Mouse (Mus musculus): ENCODE data around the gene Zfp212. TPM values are rescaled to one million over a fixed set of nuclear protein-coding genes. Genes with fewer than 3 reads are reported as not detected.

The Zfp212 gene
- 12.1 and 14.0 TPM in 2 replicates for polyA plus RNA-seq (2014; fragmentation: Nextera tagmentation; extraction: Ambion mirVana)

- H3K36me3 ChIP-seq (ENCODE audit: control insufficient read depth, insufficient read depth, low read length): no peaks in the 10 kb centered on the region
- peak within 1 kb of the TSS; percentile 95 for H3K27ac ChIP-seq (ENCODE audit: low read depth, low read length)
- under 1% methylated on average over 65 of the region's 67 CpGs for WGBS
- H3K9ac ChIP-seq (ENCODE audit: low read length): peak within 1 kb of the TSS; percentile 72
- H3K4me2 ChIP-seq (ENCODE audit: low read length): peak within 1 kb of the TSS; percentile 67
- ATAC-seq (peak; percentile 97), DNase-seq (ENCODE audit: low spot score) (peak; percentile 95)
- peaks cover 9% of the 10 kb centered on the region for H3K4me1 ChIP-seq (ENCODE audit: control insufficient read depth, insufficient read depth, low read length)
- H3K27me3 ChIP-seq (replicated peaks; ENCODE audit: control insufficient read depth, insufficient read depth, low read length): no peaks in the 10 kb centered on the region
- no peaks in the 10 kb centered on the region for H3K9me3 ChIP-seq (replicated peaks; ENCODE audit: control insufficient read depth, low read length)
- peak within 1 kb of the TSS; percentile 78 for H3K4me3 ChIP-seq (ENCODE audit: low read depth, low read length)
Observed at GRCm38 (mm10) chr6:47920447-47921340, at the start of gene Zfp212. Gene Zfp212 (plus strand): TSS chr6:47920476.

- DNase-seq (ENCODE audit: low spot score) (no peak), ATAC-seq (no peak)
- no peak overlapping the region for H3K4me2 ChIP-seq (ENCODE audit: low read length)
- WGBS: 85% methylated on average over 5 of the region's 5 CpGs
- no peak overlapping the region for H3K9ac ChIP-seq (ENCODE audit: low read length)
- no peak overlapping the region for H3K27ac ChIP-seq (ENCODE audit: low read depth, low read length)
- H3K4me1 ChIP-seq (ENCODE audit: control insufficient read depth, insufficient read depth, low read length): no peaks in the 10 kb centered on the region
- peaks cover 16% of the 10 kb centered on the region for H3K36me3 ChIP-seq (ENCODE audit: control insufficient read depth, insufficient read depth, low read length)
- H3K4me3 ChIP-seq (ENCODE audit: low read depth, low read length): no peak overlapping the region
- no peaks in the 10 kb centered on the region for H3K9me3 ChIP-seq (replicated peaks; ENCODE audit: control insufficient read depth, low read length)
- H3K27me3 ChIP-seq (replicated peaks; ENCODE audit: control insufficient read depth, insufficient read depth, low read length): no peaks in the 10 kb centered on the region
Observed at GRCm38 (mm10) chr6:47872266-47872665, 48.0 kb upstream of the Zfp212 start.

DNA sequence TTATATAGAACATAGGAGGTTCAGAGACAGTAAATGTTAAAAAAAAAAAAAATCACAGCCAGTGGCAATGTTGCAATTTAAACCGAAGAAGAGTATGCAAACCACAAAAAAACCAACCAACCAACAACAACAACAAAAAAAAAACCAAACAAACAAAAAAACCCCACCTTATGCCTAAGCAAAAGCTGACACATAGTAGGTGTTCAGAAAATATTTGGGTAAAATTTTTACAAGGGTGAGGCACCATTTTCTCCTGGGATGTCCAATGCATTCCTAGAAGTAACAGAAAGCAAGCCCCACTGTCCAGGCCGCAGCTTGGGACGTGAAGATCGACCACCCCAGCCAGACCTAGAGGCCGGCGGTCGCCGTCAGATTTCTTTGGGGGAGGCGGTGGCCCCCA is 43.2 kb upstream of the Zfp212 start, which contains the start of gene Zfp282:
Zfp282 (plus strand) TSS at position 147 of the 400 bp plus-strand sequence.
- peak within 1 kb of the TSS; percentile 90 for H3K4me2 ChIP-seq (ENCODE audit: low read length)
- H3K27ac ChIP-seq (ENCODE audit: low read depth, low read length): peak within 1 kb of the TSS; percentile 98
- no peaks in the 10 kb centered on the region for H3K27me3 ChIP-seq (replicated peaks; ENCODE audit: control insufficient read depth, insufficient read depth, low read length)
- peaks cover 26% of the 10 kb centered on the region for H3K36me3 ChIP-seq (ENCODE audit: control insufficient read depth, insufficient read depth, low read length)
- H3K9ac ChIP-seq (ENCODE audit: low read length): peak within 1 kb of the TSS; percentile 96
- 7% methylated on average over 9 of the region's 9 CpGs for WGBS
- DNase-seq (ENCODE audit: low spot score): no peak
- no peaks in the 10 kb centered on the region for H3K9me3 ChIP-seq (replicated peaks; ENCODE audit: control insufficient read depth, low read length)
- ATAC-seq: no peak
- peak within 1 kb of the TSS; percentile 86 for H3K4me3 ChIP-seq (ENCODE audit: low read depth, low read length)
- peaks cover 11% of the 10 kb centered on the region for H3K4me1 ChIP-seq (ENCODE audit: control insufficient read depth, insufficient read depth, low read length)

DNA sequence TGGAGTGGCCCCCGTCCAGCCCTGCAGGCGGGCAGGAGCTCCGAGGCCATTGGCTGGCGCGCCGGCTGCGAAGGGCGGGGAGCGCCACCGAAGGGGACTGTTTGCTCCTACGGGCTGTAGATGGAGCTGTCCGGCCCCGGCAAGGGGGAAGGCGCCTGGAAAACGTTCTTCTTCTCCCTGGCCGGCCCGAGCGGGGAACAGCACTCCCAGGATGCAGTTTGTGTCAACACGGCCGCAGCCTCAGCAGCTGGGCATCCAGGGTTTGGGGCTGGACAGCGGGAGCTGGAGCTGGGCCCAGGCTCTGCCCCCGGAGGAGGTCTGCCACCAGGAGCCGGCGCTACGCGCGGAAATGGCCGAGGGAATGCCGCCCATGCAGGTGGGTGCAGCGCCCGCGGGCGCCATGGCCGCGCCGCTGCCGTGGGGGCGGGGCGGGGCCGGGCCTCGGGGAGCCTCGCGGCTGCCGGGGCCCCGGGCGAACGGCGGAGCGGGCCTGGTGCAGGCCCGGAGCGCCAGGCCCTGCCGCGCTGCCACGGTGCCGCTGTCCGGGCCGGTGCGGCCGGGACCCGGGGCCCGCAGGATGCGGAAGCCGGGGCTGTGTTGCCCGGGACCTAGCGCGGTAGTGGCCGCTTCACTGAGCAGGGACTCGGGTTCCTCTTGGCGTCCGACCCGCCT is 42.7 kb upstream of the Zfp212 start:
- Histone ChIP-seq H3K4me1 (ENCODE audit: control insufficient read depth, insufficient read depth, low read length) (peaks cover 11% of the 10 kb centered on the region), H3K4me2 (ENCODE audit: low read length) (peak overlapping the region; percentile 90), H3K27me3 (replicated peaks; ENCODE audit: control insufficient read depth, insufficient read depth, low read length) (no peaks in the 10 kb centered on the region), H3K36me3 (ENCODE audit: control insufficient read depth, insufficient read depth, low read length) (peaks cover 31% of the 10 kb centered on the region), H3K4me3 (ENCODE audit: low read depth, low read length) (peak overlapping the region; percentile 86), H3K9ac (ENCODE audit: low read length) (peak overlapping the region; percentile 96), H3K9me3 (replicated peaks; ENCODE audit: control insufficient read depth, low read length) (no peaks in the 10 kb centered on the region), H3K27ac (ENCODE audit: low read depth, low read length) (peak overlapping the region; percentile 98)
- peak; percentile 97 for ATAC-seq
- DNase-seq (ENCODE audit: low spot score): peak; percentile 92
- WGBS: 1% methylated on average over 65 of the region's 71 CpGs

DNA sequence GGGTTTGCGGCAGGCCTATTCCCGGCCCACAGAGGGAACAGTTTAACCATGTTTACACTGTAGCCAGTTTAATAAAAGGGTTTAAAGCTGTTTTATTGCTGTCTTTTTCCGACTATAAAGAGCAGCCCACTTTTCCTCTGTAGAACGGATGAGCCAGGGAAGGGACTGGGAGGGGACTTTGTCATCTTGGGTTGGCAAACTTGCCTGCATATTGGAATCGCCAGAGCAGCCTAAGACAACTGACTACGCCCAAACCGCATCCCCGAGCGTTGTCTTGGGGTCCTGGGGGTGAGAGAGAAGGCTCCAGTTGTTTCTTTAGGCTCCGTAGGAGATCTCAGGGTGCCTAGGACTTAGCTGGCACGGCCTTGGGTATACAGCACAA is 42.2 kb upstream of the Zfp212 start:
- H3K9me3 ChIP-seq (replicated peaks; ENCODE audit: control insufficient read depth, low read length): no peaks in the 10 kb centered on the region
- peaks cover 11% of the 10 kb centered on the region for H3K4me1 ChIP-seq (ENCODE audit: control insufficient read depth, insufficient read depth, low read length)
- peak overlapping the region; percentile 98 for H3K27ac ChIP-seq (ENCODE audit: low read depth, low read length)
- peaks cover 36% of the 10 kb centered on the region for H3K36me3 ChIP-seq (ENCODE audit: control insufficient read depth, insufficient read depth, low read length)
- no peaks in the 10 kb centered on the region for H3K27me3 ChIP-seq (replicated peaks; ENCODE audit: control insufficient read depth, insufficient read depth, low read length)
- ATAC-seq: no peak
- peak overlapping the region; percentile 90 for H3K4me2 ChIP-seq (ENCODE audit: low read length)
- peak; percentile 41 for DNase-seq (ENCODE audit: low spot score)
- peak overlapping the region; percentile 86 for H3K4me3 ChIP-seq (ENCODE audit: low read depth, low read length)
- peak overlapping the region; percentile 96 for H3K9ac ChIP-seq (ENCODE audit: low read length)
- 1% methylated on average over 11 of the region's 11 CpGs for WGBS

DNA sequence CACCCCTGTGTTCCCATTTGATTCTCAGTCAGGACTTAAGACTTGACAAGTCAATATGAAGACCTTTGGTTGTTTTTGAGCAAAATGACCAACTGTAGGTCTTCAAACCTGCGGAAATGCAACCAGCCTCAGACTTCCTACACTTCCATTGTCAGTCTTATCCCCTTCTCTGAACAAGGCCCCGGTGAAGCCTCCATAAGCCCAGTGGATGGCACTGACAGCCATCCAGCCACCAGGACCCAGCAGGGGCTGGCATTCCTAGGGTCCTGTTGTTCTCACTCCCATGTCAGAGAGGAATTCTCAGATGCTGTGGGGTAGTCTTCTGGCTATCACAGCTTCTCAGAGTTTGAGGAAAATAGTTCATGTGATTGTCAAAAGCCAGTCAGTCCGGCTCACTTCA is 41.7 kb upstream of the Zfp212 start:
- Histone ChIP-seq H3K27ac (ENCODE audit: low read depth, low read length) (peak overlapping the region; percentile 98; the same call in 1 of the 2 replicates), H3K27me3 (replicated peaks; ENCODE audit: control insufficient read depth, insufficient read depth, low read length) (no peaks in the 10 kb centered on the region), H3K9me3 (replicated peaks; ENCODE audit: control insufficient read depth, low read length) (no peaks in the 10 kb centered on the region), H3K4me2 (ENCODE audit: low read length) (peak overlapping the region; percentile 90), H3K4me3 (ENCODE audit: low read depth, low read length) (peak overlapping the region; percentile 86), H3K36me3 (ENCODE audit: control insufficient read depth, insufficient read depth, low read length) (peaks cover 41% of the 10 kb centered on the region), H3K9ac (ENCODE audit: low read length) (peak overlapping the region; percentile 96), H3K4me1 (ENCODE audit: control insufficient read depth, insufficient read depth, low read length) (peaks cover 11% of the 10 kb centered on the region)
- DNase-seq (ENCODE audit: low spot score) (peak; percentile 1), ATAC-seq (no peak)
- WGBS: 50% methylated on average over 3 of the region's 3 CpGs

DNA sequence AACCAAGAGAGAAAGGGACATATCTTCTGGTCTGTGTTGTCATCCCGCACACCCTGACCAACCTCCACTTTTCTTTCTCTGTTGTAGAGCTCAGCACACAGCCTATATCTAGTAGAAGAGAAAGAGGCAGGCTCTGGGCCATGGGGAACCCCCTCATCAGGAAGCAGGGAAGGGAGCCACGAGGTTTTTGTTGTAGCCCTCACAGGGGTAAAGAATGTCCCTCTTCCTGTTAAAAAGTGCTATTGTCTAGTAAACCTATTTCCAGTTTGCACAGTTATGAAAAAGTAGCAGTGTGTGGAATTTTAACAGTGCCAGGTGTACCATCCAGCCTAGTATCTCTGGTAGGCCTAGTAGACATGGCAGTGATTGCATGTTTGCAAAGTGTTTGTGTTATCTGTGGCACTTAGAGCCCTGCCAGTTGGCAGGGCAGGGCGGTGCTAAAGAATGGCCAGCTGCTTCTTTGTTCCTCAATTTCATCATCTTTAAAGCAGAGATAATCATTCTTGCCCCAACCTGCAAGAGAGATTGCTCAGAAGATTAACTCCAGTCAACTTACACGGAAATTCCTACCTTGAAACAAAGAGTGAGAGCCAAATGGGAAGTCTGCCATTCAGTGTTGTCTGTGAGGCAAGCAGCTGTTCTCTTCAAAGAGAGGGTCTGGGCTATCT is 41.1 kb upstream of the Zfp212 start:
- WGBS: 63% methylated on average over 4 of the region's 4 CpGs
- ATAC-seq (no peak), DNase-seq (ENCODE audit: low spot score) (no peak)
- Histone ChIP-seq H3K9me3 (replicated peaks; ENCODE audit: control insufficient read depth, low read length) (no peaks in the 10 kb centered on the region), H3K27ac (ENCODE audit: low read depth, low read length) (no peak overlapping the region; the same call in 1 of the 2 replicates), H3K4me1 (ENCODE audit: control insufficient read depth, insufficient read depth, low read length) (peaks cover 11% of the 10 kb centered on the region), H3K4me3 (ENCODE audit: low read depth, low read length) (peak overlapping the region; percentile 86), H3K36me3 (ENCODE audit: control insufficient read depth, insufficient read depth, low read length) (peaks cover 47% of the 10 kb centered on the region), H3K9ac (ENCODE audit: low read length) (peak overlapping the region; percentile 96), H3K4me2 (ENCODE audit: low read length) (peak overlapping the region; percentile 90), H3K27me3 (replicated peaks; ENCODE audit: control insufficient read depth, insufficient read depth, low read length) (no peaks in the 10 kb centered on the region)

DNA sequence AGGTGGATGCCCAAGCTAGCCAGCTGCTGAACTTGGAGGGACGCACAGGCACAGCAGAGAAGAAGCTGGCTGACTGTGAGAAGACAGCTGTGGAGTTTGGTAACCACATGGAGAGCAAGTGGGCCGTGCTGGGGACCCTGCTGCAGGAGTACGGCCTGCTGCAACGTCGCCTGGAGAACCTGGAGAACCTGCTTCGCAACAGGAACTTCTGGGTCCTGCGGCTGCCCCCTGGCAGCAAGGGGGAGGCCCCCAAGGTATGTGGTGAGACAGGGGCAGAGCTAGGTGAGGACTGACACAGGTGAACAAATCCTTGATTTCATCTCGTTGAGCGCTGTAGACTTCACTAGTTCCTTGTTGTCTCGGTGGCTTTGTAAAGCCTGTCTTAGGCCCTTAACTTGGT is 40.1 kb upstream of the Zfp212 start:
- Histone ChIP-seq H3K9me3 (replicated peaks; ENCODE audit: control insufficient read depth, low read length) (no peaks in the 10 kb centered on the region), H3K27me3 (replicated peaks; ENCODE audit: control insufficient read depth, insufficient read depth, low read length) (no peaks in the 10 kb centered on the region), H3K36me3 (ENCODE audit: control insufficient read depth, insufficient read depth, low read length) (peaks cover 55% of the 10 kb centered on the region), H3K9ac (ENCODE audit: low read length) (no peak overlapping the region), H3K4me3 (ENCODE audit: low read depth, low read length) (no peak overlapping the region), H3K4me1 (ENCODE audit: control insufficient read depth, insufficient read depth, low read length) (peaks cover 11% of the 10 kb centered on the region), H3K27ac (ENCODE audit: low read depth, low read length) (no peak overlapping the region), H3K4me2 (ENCODE audit: low read length) (no peak overlapping the region)
- WGBS: 94% methylated on average over 10 of the region's 10 CpGs
- ATAC-seq (no peak), DNase-seq (ENCODE audit: low spot score) (no peak)
